ENCODE assay signal across 7 mouse cellular contexts in the genomic region with DNA sequence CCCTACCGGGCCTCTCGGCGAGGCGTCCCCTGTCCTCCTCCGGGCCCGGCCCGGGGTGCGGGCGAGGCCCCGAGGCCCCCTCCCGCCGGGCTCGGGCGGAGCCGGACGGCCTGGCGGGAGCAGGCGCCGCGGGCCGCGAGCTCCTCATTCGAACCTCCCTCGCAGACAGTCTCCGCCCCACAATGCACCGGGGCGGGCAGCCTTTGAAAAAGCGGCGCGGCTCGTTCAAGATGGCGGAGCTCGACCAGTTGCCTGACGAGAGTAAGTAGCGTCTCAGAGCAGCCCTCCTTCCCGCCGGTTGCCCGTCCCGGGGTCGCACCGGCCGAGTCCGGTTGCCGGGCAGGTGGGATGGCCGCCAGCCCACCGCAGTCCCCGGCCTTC. TPM values are rescaled to one million over a fixed set of nuclear protein-coding genes. Genes with fewer than 3 reads are reported as not detected.
DNase-seq lines count a peak whose midpoint lies in the region; ATAC-seq and TF ChIP-seq lines count a peak whose summit lies in the region.

A gene (plus strand): TSS at position 14 of the 381 bp plus-strand sequence.

- peak within 1 kb of the TSS; percentile 99 for H3K9ac ChIP-seq in embryonic facial prominence, embryonic 11.5 days (replicated peaks; ENCODE audit: low read length)
- peak within 1 kb of the TSS; percentile 98 for H3K9ac ChIP-seq in limb, embryonic 12.5 days (replicated peaks)
- peak within 1 kb of the TSS; percentile 91 for H3K9ac ChIP-seq in midbrain, embryonic 15.5 days

- WGBS in embryonic facial prominence, embryonic 11.5 days: 0% methylated on average over 44 of the region's 47 CpGs
- under 1% methylated on average over 43 of the region's 47 CpGs for WGBS in kidney, adult 2 months
- WGBS in limb, embryonic 12.5 days: under 1% methylated on average over 37 of the region's 47 CpGs
- 0% methylated on average over 44 of the region's 47 CpGs for WGBS in midbrain, embryonic 15.5 days
- WGBS in spleen, adult 2 months: under 1% methylated on average over 42 of the region's 47 CpGs

- peak; percentile 86 for ATAC-seq in embryonic facial prominence, embryonic 11.5 days (replicated peaks; ENCODE audit: insufficient number of reproducible peaks, low FRiP score, low TSS enrichment, low read depth)
- ATAC-seq in limb, embryonic 12.5 days (ENCODE audit: insufficient number of reproducible peaks, insufficient read depth, low FRiP score, low TSS enrichment, low read depth): peak; percentile 84
- ATAC-seq in midbrain, embryonic 15.5 days (replicated peaks): peak; percentile 91

- TF ChIP-seq CTCF in kidney, adult 2 months (conservative IDR thresholded peaks at IDR 0.05; ENCODE audit: insufficient read depth, insufficient read length, low read depth, low read length): no peak
- no peak for TF ChIP-seq CTCF in spleen, adult 2 months (IDR thresholded peaks at IDR 0.05; ENCODE audit: extremely low read depth, insufficient read depth, insufficient read length, insufficient replicate concordance)

- peak within 1 kb of the TSS; percentile 94 for H3K27ac ChIP-seq in embryonic facial prominence, embryonic 11.5 days (replicated peaks; ENCODE audit: low read depth, low read length)
- peak within 1 kb of the TSS; percentile 1; the same call in 1 of the 2 replicates for H3K27ac ChIP-seq in kidney, adult 2 months (ENCODE audit: insufficient read depth, low read depth, low read length)
- H3K27ac ChIP-seq in limb, embryonic 12.5 days: peak within 1 kb of the TSS; percentile 97
- peak within 1 kb of the TSS; percentile 85 for H3K27ac ChIP-seq in midbrain, embryonic 15.5 days
- peak within 1 kb of the TSS; percentile 83 for H3K27ac ChIP-seq in spleen, adult 2 months (ENCODE audit: insufficient read depth, low read length)

- H3K4me3 ChIP-seq in embryonic facial prominence, embryonic 11.5 days (ENCODE audit: low read depth, low read length): peak within 1 kb of the TSS; percentile 98
- H3K4me3 ChIP-seq in kidney, adult 2 months (ENCODE audit: insufficient read depth, low read depth, low read length): peak within 1 kb of the TSS; percentile 73
- H3K4me3 ChIP-seq in limb, embryonic 12.5 days (replicated peaks): peak within 1 kb of the TSS; percentile 95
- peak within 1 kb of the TSS; percentile 56 for H3K4me3 ChIP-seq in midbrain, embryonic 15.5 days
- H3K4me3 ChIP-seq in spleen, adult 2 months (ENCODE audit: extremely low read depth, insufficient read depth, insufficient read length): peak within 1 kb of the TSS; percentile 97

- no peaks in the 10 kb centered on the region for H3K27me3 ChIP-seq in embryonic facial prominence, embryonic 11.5 days (ENCODE audit: control insufficient read depth, insufficient read depth, low read length)
- no peaks in the 10 kb centered on the region for H3K27me3 ChIP-seq in kidney, adult 2 months (replicated peaks; ENCODE audit: control insufficient read depth, insufficient read depth, low read length)
- H3K27me3 ChIP-seq in limb, embryonic 12.5 days: no peaks in the 10 kb centered on the region
- H3K27me3 ChIP-seq in midbrain, embryonic 15.5 days (replicated peaks): no peaks in the 10 kb centered on the region
- no peaks in the 10 kb centered on the region for H3K27me3 ChIP-seq in spleen, adult 2 months (ENCODE audit: control insufficient read depth, insufficient read depth, low read length)

- H3K9me3 ChIP-seq in embryonic facial prominence, embryonic 11.5 days (replicated peaks; ENCODE audit: control insufficient read depth, low read length): no peaks in the 10 kb centered on the region
- H3K9me3 ChIP-seq in limb, embryonic 12.5 days: no peaks in the 10 kb centered on the region
- H3K9me3 ChIP-seq in midbrain, embryonic 15.5 days: no peaks in the 10 kb centered on the region

- no peaks in the 10 kb centered on the region for H3K36me3 ChIP-seq in embryonic facial prominence, embryonic 11.5 days (replicated peaks; ENCODE audit: control insufficient read depth, insufficient read depth, low read depth, low read length)
- no peaks in the 10 kb centered on the region for H3K36me3 ChIP-seq in kidney, adult 2 months (ENCODE audit: control insufficient read depth, insufficient read depth, low read length)
- H3K36me3 ChIP-seq in limb, embryonic 12.5 days: peaks cover 6% of the 10 kb centered on the region; the same call in 1 of the 2 replicates
- H3K36me3 ChIP-seq in midbrain, embryonic 15.5 days (replicated peaks): no peaks in the 10 kb centered on the region
- H3K36me3 ChIP-seq in spleen, adult 2 months (ENCODE audit: control insufficient read depth, insufficient read depth, low read length): no peaks in the 10 kb centered on the region

- peak within 1 kb of the TSS; percentile 84 for H3K4me2 ChIP-seq in embryonic facial prominence, embryonic 11.5 days (ENCODE audit: low read depth, low read length)
- H3K4me2 ChIP-seq in limb, embryonic 12.5 days: peak within 1 kb of the TSS; percentile 78
- H3K4me2 ChIP-seq in midbrain, embryonic 15.5 days: peak within 1 kb of the TSS; percentile 91

- DNase-seq in adrenal gland, postnatal 14 days: peak; percentile 95
- peak; percentile 97 for DNase-seq in embryonic facial prominence, embryonic 11.5 days (ENCODE audit: low spot score)
- peak; percentile 92 to 96 for DNase-seq in heart, adult 18-20 months
- peak; percentile 94 for DNase-seq in kidney, adult 2 months
- DNase-seq in spleen, adult 2 months (ENCODE audit: low read depth in 1 of 2, low spot score in 2 of 2): peak; percentile 63 to 93

- H3K4me1 ChIP-seq in embryonic facial prominence, embryonic 11.5 days (ENCODE audit: control insufficient read depth, insufficient read depth, low read length): peaks cover 3% of the 10 kb centered on the region; the same call in 1 of the 2 replicates
- peaks cover 5% of the 10 kb centered on the region; the same call in 1 of the 2 replicates for H3K4me1 ChIP-seq in kidney, adult 2 months (ENCODE audit: control insufficient read depth, insufficient read depth, low read length)
- peaks cover 36% of the 10 kb centered on the region for H3K4me1 ChIP-seq in limb, embryonic 12.5 days (replicated peaks)
- H3K4me1 ChIP-seq in midbrain, embryonic 15.5 days: peaks cover 25% of the 10 kb centered on the region
- H3K4me1 ChIP-seq in spleen, adult 2 months (ENCODE audit: control insufficient read depth, insufficient read depth, insufficient read length): 0 out of 2 replicates have a peak, but pooled peaks cover 2% of the 10 kb centered on the region

- TF ChIP-seq POLR2A in kidney, adult 2 months (IDR thresholded peaks at IDR 0.05; ENCODE audit: low read depth, low read length): no peak
- TF ChIP-seq POLR2A in spleen, adult 2 months (IDR thresholded peaks at IDR 0.05; ENCODE audit: low read depth, low read length): peak; percentile 56

RNA-seq across cellular contexts. Expression of the gene that starts here (rescaled TPM):
- 6.9 and 7.2 TPM in 2 replicates for total RNA-seq in adrenal gland, postnatal 14 days (2021)
- 23.1 and 24.6 TPM in 2 replicates for polyA plus RNA-seq in embryonic facial prominence, embryonic 11.5 days (2014; fragmentation: Nextera tagmentation; extraction: Ambion mirVana)
- 1 to 10 TPM; 2.0 to 2.1 TPM for total RNA-seq in heart, adult 18-20 months (2021)
- polyA plus RNA-seq in kidney, adult 2 months (2012; rRNA removed): 4.0 and 4.2 TPM in 2 replicates
- 29.2 and 29.8 TPM in 2 replicates for polyA plus RNA-seq in limb, embryonic 12.5 days (2016; fragmentation: Nextera tagmentation; extraction: Ambion mirVana)
- 11.4 and 12.0 TPM in 2 replicates for polyA plus RNA-seq in midbrain, embryonic 15.5 days (2015; fragmentation: Nextera tagmentation; extraction: Ambion mirVana)
- polyA plus RNA-seq in spleen, adult 2 months (2012; rRNA removed): 3.8 and 3.9 TPM in 2 replicates

Comparison
In these comparisons a context has a peak if more than half of its experiments do, and no peak if none do; other contexts are left out.
1. Peak in every context shown above with its lines: DNase-seq, ATAC-seq, H3K4me3 ChIP-seq and H3K27ac ChIP-seq.
2. H3K27ac ChIP-seq: peak in every context shown above with its lines; median percentile 97 in limb, embryonic 12.5 days; 94 in embryonic facial prominence, embryonic 11.5 days; 85 in midbrain, embryonic 15.5 days; 83 in spleen, adult 2 months; 1 in kidney, adult 2 months.